18 mouse cellular contexts compared by ENCODE assay signal in the genomic region with DNA sequence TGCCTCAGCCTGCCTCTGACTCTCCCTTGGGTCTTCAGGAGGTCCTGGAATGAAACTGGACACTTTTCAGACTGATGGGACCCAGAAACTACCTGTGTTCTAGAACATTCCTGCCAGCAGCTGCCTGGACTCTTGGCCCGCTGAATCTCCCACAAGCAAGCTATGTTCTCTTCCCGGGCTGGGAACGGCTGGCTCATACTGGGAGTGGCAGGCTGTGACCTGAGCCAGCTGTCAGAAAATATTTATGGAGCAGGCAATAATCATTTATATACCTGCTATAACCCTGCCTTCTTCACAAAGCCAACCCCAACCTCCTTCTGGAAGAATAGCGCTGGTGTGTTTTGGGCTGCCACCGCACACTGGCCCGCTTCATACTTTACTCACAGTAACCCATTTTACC. TPM values are rescaled to one million over a fixed set of nuclear protein-coding genes. Genes with fewer than 3 reads are reported as not detected.
"Had no signal": no experiment of that assay in that cellular context is flagged by ENCODE, and none has a peak within 500 bp of the region (broad histone marks: within the 10 kb centered on the region; RNA-seq: fewer than 3 reads in every experiment).

No protein-coding gene starts in this region.

- H3K9ac ChIP-seq: liver, embryonic 14.5 days; lung, embryonic 14.5 days; midbrain, embryonic 13.5 days; neural tube, embryonic 13.5 days; neural tube, embryonic 15.5 days had no signal

- H3K4me3 ChIP-seq: midbrain, embryonic 10.5 days; midbrain, embryonic 13.5 days; myocyte; neural tube, embryonic 13.5 days; neural tube, embryonic 15.5 days had no signal

- ATAC-seq: midbrain, embryonic 13.5 days; midbrain, embryonic 16.5 days had no signal

- DNase-seq: lung, adult 18-20 months; lung, embryonic 14.5 days; lung, postnatal 10 days; lung, postnatal 4 days; right cerebral cortex, postnatal 14 days; spleen, adult 18-20 months; thymus, adult 18-20 months; thymus, postnatal 14 days had no signal

- H3K4me2 ChIP-seq: lung, embryonic 14.5 days; midbrain, embryonic 13.5 days; neural tube, embryonic 13.5 days; neural tube, embryonic 15.5 days had no signal

- H3K27ac ChIP-seq: liver, embryonic 14.5 days; midbrain, embryonic 10.5 days; midbrain, embryonic 13.5 days; neural tube, embryonic 13.5 days; neural tube, embryonic 15.5 days had no signal

- H3K9me3 ChIP-seq: midbrain, embryonic 10.5 days; midbrain, embryonic 13.5 days; neural tube, embryonic 13.5 days; neural tube, embryonic 15.5 days had no signal

- H3K27me3 ChIP-seq: midbrain, embryonic 13.5 days; neural tube, embryonic 13.5 days; neural tube, embryonic 15.5 days had no signal

- H3K36me3 ChIP-seq: midbrain, embryonic 10.5 days; midbrain, embryonic 13.5 days; neural tube, embryonic 13.5 days; neural tube, embryonic 15.5 days had no signal

RNA-seq across cellular contexts. Expression of gene Edn2, which starts 6.8 kb away (rescaled TPM):
- total RNA-seq: megakaryocyte, adult 5-6 weeks; megakaryocyte-erythroid progenitor cell, adult 5-6 weeks had no signal
- polyA plus RNA-seq: midbrain, embryonic 10.5 days; midbrain, embryonic 13.5 days; midbrain, embryonic 16.5 days; myocyte; neural tube, embryonic 11.5 days had no signal
